Mouse (Mus musculus) CH12.LX (cell line): Measurements from ENCODE around the gene Zfp575.

Source experiments
- CHD2 ChIP-seq: IDR thresholded peaks from 2 replicates; pipeline ENCODE4 v1.6.1; 2011; ENCODE audit warnings: low read length, improper control_type of control experiment
- CTCF ChIP-seq, 2 experiments: IDR thresholded peaks in 1 of 2; conservative IDR thresholded peaks in 1 of 2; 2 replicates each; pipeline ENCODE4 v1.5.1; 2011 to 2012; ENCODE audit warnings: low read depth in 2 of 2, low read length in 2 of 2, improper control_type of control experiment in 1 of 2, inconsistent platforms in 1 of 2, mild to moderate bottlenecking in 1 of 2, moderate library complexity in 1 of 2
- E2F4 ChIP-seq: IDR thresholded peaks from 2 replicates; pipeline ENCODE4 v1.6.1; 2011; ENCODE audit warnings: low read depth, low read length, improper control_type of control experiment; ENCODE audit not compliant: insufficient replicate concordance
- ELF1 ChIP-seq: IDR thresholded peaks from 2 replicates; pipeline ENCODE4 v1.6.1; 2014; ENCODE audit warnings: low read depth, mild to moderate bottlenecking, inconsistent platforms, low read length, improper control_type of control experiment
- ETS1 ChIP-seq: conservative IDR thresholded peaks from 2 replicates; pipeline ENCODE4 v1.6.1; 2012; ENCODE audit warnings: low read depth, mild to moderate bottlenecking, inconsistent platforms, low read length, improper control_type of control experiment, moderate library complexity
- HCFC1 ChIP-seq: IDR thresholded peaks from 2 replicates; pipeline ENCODE4 v1.6.1; 2012; ENCODE audit warnings: low read depth, mild to moderate bottlenecking, inconsistent platforms, low read length, improper control_type of control experiment
- JUND ChIP-seq: conservative IDR thresholded peaks from 2 replicates; pipeline ENCODE4 v1.6.1; 2011; ENCODE audit warnings: low read depth, low read length, improper control_type of control experiment
- MAX ChIP-seq: IDR thresholded peaks from 2 replicates; pipeline ENCODE4 v1.6.1; 2011; ENCODE audit warnings: low read length, improper control_type of control experiment
- NELFE ChIP-seq: IDR thresholded peaks from 2 replicates; pipeline ENCODE4 v1.6.1; 2011; ENCODE audit warnings: low read depth, low read length, improper control_type of control experiment
- PAX5 ChIP-seq: IDR thresholded peaks from 2 replicates; pipeline ENCODE4 v1.6.1; 2012; ENCODE audit warnings: low read length, inconsistent platforms, mixed read lengths
- POLR2A ChIP-seq: IDR thresholded peaks from 2 replicates; pipeline ENCODE4 v1.6.1; 2011; ENCODE audit warnings: low read depth, mild to moderate bottlenecking, improper control_type of control experiment, low read length
- RCOR1 ChIP-seq: conservative IDR thresholded peaks from 2 replicates; pipeline ENCODE4 v1.6.1; 2012; ENCODE audit warnings: low read depth, mild to moderate bottlenecking, inconsistent platforms, low read length, improper control_type of control experiment
- USF1 ChIP-seq: IDR thresholded peaks from 2 replicates; pipeline ENCODE4 v1.6.1; 2014; ENCODE audit warnings: low read depth, mild to moderate bottlenecking, inconsistent platforms, low read length, improper control_type of control experiment
- ZMIZ1 ChIP-seq: IDR thresholded peaks from 2 replicates; pipeline ENCODE4 v1.6.1; 2012; ENCODE audit warnings: low read depth, mild to moderate bottlenecking, inconsistent platforms, low read length, improper control_type of control experiment

- TF ChIP-seq JUND: no peak
- no peak for TF ChIP-seq E2F4
- no peak for TF ChIP-seq ETS1
- TF ChIP-seq ZMIZ1: peak; percentile 61; the same call in 1 of the 2 replicates
- peak; percentile 88 for TF ChIP-seq POLR2A
- TF ChIP-seq CTCF (conservative IDR thresholded peaks at IDR 0.05 in 1 of 2, IDR thresholded peaks at IDR 0.05 in 1 of 2; ENCODE audit: low read depth in 2 of 2, low read length in 2 of 2): no peak
- TF ChIP-seq USF1: no peak
- no peak; the same call in 1 of the 2 replicates for TF ChIP-seq MAX
- TF ChIP-seq NELFE: peak; percentile 60
- TF ChIP-seq HCFC1: peak; percentile 31; the same call in 1 of the 2 replicates
- no peak for TF ChIP-seq PAX5
- TF ChIP-seq CHD2: no peak
- peak; percentile 77 for TF ChIP-seq ELF1
- TF ChIP-seq RCOR1: no peak
Measured at GRCm38 (mm10) chr7:24593621-24594308, 6.3 kb upstream of the Zfp575 start.
